Mouse (Mus musculus): Measurements from ENCODE around the gene Arfrp1. TPM values are rescaled to one million over a fixed set of nuclear protein-coding genes. Genes with fewer than 3 reads are reported as not detected.

Gene Arfrp1
- polyA plus RNA-seq, 1 experiment: 69.6 TPM

- H3K27me3 ChIP-seq (ENCODE audit: control insufficient read depth, insufficient read depth, low read length): no peaks in the 10 kb centered on the region
- no peak for DNase-seq
- H3K36me3 ChIP-seq (ENCODE audit: control insufficient read depth, insufficient read depth, low read length): peaks cover 29% of the 10 kb centered on the region
- no peak overlapping the region for H3K27ac ChIP-seq (ENCODE audit: control insufficient read depth, insufficient read depth, low read length)
- no peak for TF ChIP-seq POLR2A (IDR thresholded peaks at IDR 0.05; ENCODE audit: control insufficient read depth, extremely low read depth, insufficient read depth, low read length, poor library complexity)
- no peak for TF ChIP-seq CTCF (IDR thresholded peaks at IDR 0.05; ENCODE audit: borderline replicate concordance, control insufficient read depth, extremely low read depth, insufficient read depth, low read length, poor library complexity)
- no peaks in the 10 kb centered on the region for H3K4me1 ChIP-seq (replicated peaks; ENCODE audit: control insufficient read depth, insufficient read depth, low read length)
- WGBS: 97% methylated on average over 2 of the region's 2 CpGs
- H3K4me3 ChIP-seq (ENCODE audit: control insufficient read depth, insufficient read depth, low read length): no peak overlapping the region
Observed at GRCm38 (mm10) chr2:181326098-181326497, 39.1 kb downstream of the Arfrp1 start.

- WGBS: 94% methylated on average over 5 of the region's 5 CpGs
Observed at GRCm38 (mm10) chr2:181322136-181322535, 43.1 kb downstream of the Arfrp1 start.

GRCm38 (mm10) chr2:181320103-181320499 lies 45.1 kb downstream of the Arfrp1 start:
- peaks cover 4% of the 10 kb centered on the region; the same call in 1 of the 2 replicates for H3K36me3 ChIP-seq (ENCODE audit: control insufficient read depth, insufficient read depth, low read length)
- no peaks in the 10 kb centered on the region for H3K27me3 ChIP-seq (ENCODE audit: control insufficient read depth, insufficient read depth, low read length)
- WGBS: 13% methylated on average over 7 of the region's 7 CpGs
- no peak overlapping the region for H3K27ac ChIP-seq (ENCODE audit: control insufficient read depth, insufficient read depth, low read length)
- H3K4me3 ChIP-seq (ENCODE audit: control insufficient read depth, insufficient read depth, low read length): peak overlapping the region; percentile 96
- TF ChIP-seq CTCF (IDR thresholded peaks at IDR 0.05; ENCODE audit: borderline replicate concordance, control insufficient read depth, extremely low read depth, insufficient read depth, low read length, poor library complexity): no peak
- DNase-seq: no peak
- peaks cover 5% of the 10 kb centered on the region for H3K4me1 ChIP-seq (replicated peaks; ENCODE audit: control insufficient read depth, insufficient read depth, low read length)

More at GRCm38 (mm10) chr2:181322136-181322535, 43.1 kb downstream of the Arfrp1 start:
- H3K27me3 ChIP-seq (ENCODE audit: control insufficient read depth, insufficient read depth, low read length): no peaks in the 10 kb centered on the region
- no peak for DNase-seq
- TF ChIP-seq CTCF (IDR thresholded peaks at IDR 0.05; ENCODE audit: borderline replicate concordance, control insufficient read depth, extremely low read depth, insufficient read depth, low read length, poor library complexity) (no peak), POLR2A (IDR thresholded peaks at IDR 0.05; ENCODE audit: control insufficient read depth, extremely low read depth, insufficient read depth, low read length, poor library complexity) (no peak)
- no peak overlapping the region for H3K27ac ChIP-seq (ENCODE audit: control insufficient read depth, insufficient read depth, low read length)
- no peak overlapping the region for H3K4me3 ChIP-seq (ENCODE audit: control insufficient read depth, insufficient read depth, low read length)
- peaks cover 5% of the 10 kb centered on the region for H3K4me1 ChIP-seq (replicated peaks; ENCODE audit: control insufficient read depth, insufficient read depth, low read length)
- peaks cover 9% of the 10 kb centered on the region; the same call in 1 of the 2 replicates for H3K36me3 ChIP-seq (ENCODE audit: control insufficient read depth, insufficient read depth, low read length)

GRCm38 (mm10) chr2:181319248-181320102 lies 45.7 kb downstream of the Arfrp1 start, which contains the start of gene Rtel1:
Rtel1 (plus strand) TSS chr2:181319739.
- TF ChIP-seq CTCF (IDR thresholded peaks at IDR 0.05; ENCODE audit: borderline replicate concordance, control insufficient read depth, extremely low read depth, insufficient read depth, low read length, poor library complexity): 0 out of 2 replicates have a peak, but pooled peaks have one; percentile 42
- TF ChIP-seq POLR2A (IDR thresholded peaks at IDR 0.05; ENCODE audit: control insufficient read depth, extremely low read depth, insufficient read depth, low read length, poor library complexity): peak; percentile 38; the same call in 1 of the 2 replicates
- peak; percentile 85 for DNase-seq

GRCm38 (mm10) chr2:181314080-181314810 lies 51.0 kb downstream of the Arfrp1 start, which contains the start of gene Stmn3:
Stmn3 (minus strand) TSS chr2:181314500.
- Histone ChIP-seq H3K4me1 (replicated peaks; ENCODE audit: control insufficient read depth, insufficient read depth, low read length) (peaks cover 2% of the 10 kb centered on the region), H3K27ac (ENCODE audit: control insufficient read depth, insufficient read depth, low read length) (no peak within 1 kb of the TSS), H3K36me3 (ENCODE audit: control insufficient read depth, insufficient read depth, low read length) (no peaks in the 10 kb centered on the region), H3K4me3 (ENCODE audit: control insufficient read depth, insufficient read depth, low read length) (no peak within 1 kb of the TSS), H3K27me3 (ENCODE audit: control insufficient read depth, insufficient read depth, low read length) (peaks cover 18% of the 10 kb centered on the region; the same call in 1 of the 2 replicates)
- DNase-seq: no peak
- WGBS: 13% methylated on average over 21 of the region's 23 CpGs
- no peak for TF ChIP-seq CTCF (IDR thresholded peaks at IDR 0.05; ENCODE audit: borderline replicate concordance, control insufficient read depth, extremely low read depth, insufficient read depth, low read length, poor library complexity)
- no peak for TF ChIP-seq POLR2A (IDR thresholded peaks at IDR 0.05; ENCODE audit: control insufficient read depth, extremely low read depth, insufficient read depth, low read length, poor library complexity)

More at GRCm38 (mm10) chr2:181319248-181320102, 45.7 kb downstream of the Arfrp1 start, which contains the start of gene Rtel1:
- Histone ChIP-seq H3K4me3 (ENCODE audit: control insufficient read depth, insufficient read depth, low read length) (peak within 1 kb of the TSS; percentile 96), H3K36me3 (ENCODE audit: control insufficient read depth, insufficient read depth, low read length) (peaks cover 3% of the 10 kb centered on the region; the same call in 1 of the 2 replicates), H3K4me1 (replicated peaks; ENCODE audit: control insufficient read depth, insufficient read depth, low read length) (peaks cover 5% of the 10 kb centered on the region), H3K27me3 (ENCODE audit: control insufficient read depth, insufficient read depth, low read length) (peaks cover 4% of the 10 kb centered on the region; the same call in 1 of the 2 replicates), H3K27ac (ENCODE audit: control insufficient read depth, insufficient read depth, low read length) (peak within 1 kb of the TSS; percentile 52; the same call in 1 of the 2 replicates)
- 4% methylated on average over 40 of the region's 40 CpGs for WGBS
